Mouse (Mus musculus) forebrain, embryonic 15.5 days (tissue): ENCODE data around the gene Cry2. TPM values are rescaled to one million over a fixed set of nuclear protein-coding genes. Genes with fewer than 3 reads are reported as not detected.

Source experiments
- ATAC-seq: fragments of 200-750 bp; cut with Nextera tagmentation; replicated peaks from 2 replicates; pipeline ENCODE4 v1.8.0; 2017; ENCODE audit warnings: mild to moderate bottlenecking, moderate TSS enrichment, moderate library complexity
- H3K27ac ChIP-seq: fragments of 300-500 bp; sonication (generic); replicated peaks from 2 replicates; pipeline ENCODE4 v1.5.1; 2015; ENCODE audit warnings: mild to moderate bottlenecking, inconsistent platforms
- H3K27me3 ChIP-seq: fragments of 300-500 bp; sonication (generic); 2 replicates; pipeline ENCODE4 v1.6.1; 2015; ENCODE audit warnings: inconsistent platforms
- H3K36me3 ChIP-seq: fragments of 300-500 bp; sonication (generic); 2 replicates; pipeline ENCODE4 v1.6.1; 2015; ENCODE audit warnings: mild to moderate bottlenecking, inconsistent platforms
- H3K4me1 ChIP-seq: fragments of 300-500 bp; sonication (generic); 2 replicates; pipeline ENCODE4 v1.6.1; 2015; ENCODE audit warnings: inconsistent platforms
- H3K4me2 ChIP-seq: fragments of 300-500 bp; sonication (generic); replicated peaks from 2 replicates; pipeline ENCODE4 v1.6.1; 2015; ENCODE audit warnings: mild to moderate bottlenecking, inconsistent platforms
- H3K4me3 ChIP-seq: fragments of 300-500 bp; sonication (generic); 2 replicates; pipeline ENCODE4 v1.5.1; 2015; ENCODE audit warnings: mild to moderate bottlenecking, inconsistent platforms
- H3K9ac ChIP-seq: fragments of 300-500 bp; sonication (generic); replicated peaks from 2 replicates; pipeline ENCODE4 v1.6.1; 2015; ENCODE audit warnings: mild to moderate bottlenecking, inconsistent platforms
- H3K9me3 ChIP-seq: fragments of 300-500 bp; sonication (generic); 2 replicates; pipeline ENCODE4 v1.6.1; 2016; ENCODE audit warnings: inconsistent platforms
- WGBS: fragments of 180-500 bp; shearing (Covaris S2); methylation state at CpG from one replicate; pipeline ENCODE4 v1.1.7; 2015; ENCODE audit warnings: mixed read lengths; 5-methylcytosine and 5-hydroxymethylcytosine counted together
- polyA plus RNA-seq: library from polyadenylated mRNA; unstranded; fragments of >200 nt; fragmentation: Nextera tagmentation; extraction: Ambion mirVana; gene quantifications from 2 replicates; pipeline ENCODE4 v1.2.1, GENCODE M21; 2015

The Cry2 gene
- polyA plus RNA-seq, 1 experiment from 2014 or later: 37.0 TPM

DNA sequence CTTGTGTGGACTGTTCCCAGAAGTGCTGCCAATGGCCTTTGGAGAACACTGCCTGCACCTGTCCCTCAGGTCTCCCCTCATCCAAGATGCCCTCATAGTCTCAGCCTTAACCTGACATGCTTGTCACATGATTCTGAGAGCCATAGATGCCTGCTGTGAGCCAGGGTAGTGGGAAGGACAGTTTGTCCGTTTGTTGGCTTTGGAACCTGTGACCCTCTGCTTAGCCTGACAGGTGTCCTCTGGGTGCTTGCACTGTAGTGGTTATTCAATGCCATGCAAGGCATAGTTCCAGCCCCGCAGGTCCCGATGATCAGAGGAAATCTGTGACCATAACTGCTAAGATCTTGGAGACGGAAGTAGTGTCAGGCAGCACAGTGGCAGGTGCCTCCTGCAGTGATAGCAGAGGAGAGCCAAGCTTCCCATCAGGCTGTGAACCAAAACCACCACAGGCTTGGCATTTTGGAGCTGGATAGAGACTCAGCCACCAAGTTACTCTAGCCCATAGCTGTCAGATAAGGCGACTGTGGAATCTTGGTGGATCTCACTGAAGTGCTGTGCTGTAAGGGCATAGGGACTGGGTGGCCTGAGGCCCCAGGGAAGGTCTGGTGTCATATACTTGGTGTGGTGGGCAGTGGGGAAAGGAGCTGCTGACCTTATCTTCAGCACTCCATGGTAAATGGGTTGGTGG lies 51.8 kb downstream of the Cry2 start, which contains the start of gene 1700029I15Rik:
Gene 1700029I15Rik (plus strand): TSS at position 638 of the 688 bp plus-strand sequence.
- peaks cover 79% of the 10 kb centered on the region for H3K36me3 ChIP-seq
- ATAC-seq: no peak
- H3K9ac ChIP-seq: no peak within 1 kb of the TSS
- WGBS: 83% methylated on average over 5 of the region's 5 CpGs
- H3K27ac ChIP-seq: no peak within 1 kb of the TSS
- H3K4me2 ChIP-seq: no peak within 1 kb of the TSS
- H3K4me3 ChIP-seq: no peak within 1 kb of the TSS
- no peaks in the 10 kb centered on the region for H3K27me3 ChIP-seq
- H3K9me3 ChIP-seq: no peaks in the 10 kb centered on the region
- H3K4me1 ChIP-seq: 0 out of 2 replicates have a peak, but pooled peaks cover 2% of the 10 kb centered on the region

DNA sequence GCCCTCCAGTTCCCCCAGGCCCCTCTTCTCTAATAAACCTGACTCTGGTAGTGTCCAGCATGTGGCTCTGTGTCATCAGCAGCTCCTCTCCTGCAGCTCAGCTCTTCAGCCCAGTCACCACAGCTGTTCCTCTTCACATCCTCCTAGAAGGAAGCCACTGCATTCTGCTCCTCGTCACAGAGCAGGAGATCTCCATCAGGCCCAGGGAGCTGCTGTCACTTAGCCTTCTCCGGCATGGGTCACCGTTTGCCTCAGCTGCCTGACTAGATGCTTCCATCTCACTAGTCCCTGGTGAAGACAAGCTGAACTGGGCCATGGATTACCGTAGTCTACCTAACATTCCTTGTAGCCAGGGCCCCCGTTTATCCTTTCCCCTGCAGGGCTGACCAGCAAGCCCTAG lies 52.7 kb downstream of the Cry2 start:
- ATAC-seq: no peak
- Histone ChIP-seq H3K9me3 (no peaks in the 10 kb centered on the region), H3K9ac (no peak overlapping the region), H3K4me3 (no peak overlapping the region), H3K36me3 (peaks cover 71% of the 10 kb centered on the region), H3K4me1 (peaks cover 3% of the 10 kb centered on the region), H3K27me3 (no peaks in the 10 kb centered on the region), H3K4me2 (no peak overlapping the region), H3K27ac (no peak overlapping the region)
- 87% methylated on average over 5 of the region's 5 CpGs for WGBS

DNA sequence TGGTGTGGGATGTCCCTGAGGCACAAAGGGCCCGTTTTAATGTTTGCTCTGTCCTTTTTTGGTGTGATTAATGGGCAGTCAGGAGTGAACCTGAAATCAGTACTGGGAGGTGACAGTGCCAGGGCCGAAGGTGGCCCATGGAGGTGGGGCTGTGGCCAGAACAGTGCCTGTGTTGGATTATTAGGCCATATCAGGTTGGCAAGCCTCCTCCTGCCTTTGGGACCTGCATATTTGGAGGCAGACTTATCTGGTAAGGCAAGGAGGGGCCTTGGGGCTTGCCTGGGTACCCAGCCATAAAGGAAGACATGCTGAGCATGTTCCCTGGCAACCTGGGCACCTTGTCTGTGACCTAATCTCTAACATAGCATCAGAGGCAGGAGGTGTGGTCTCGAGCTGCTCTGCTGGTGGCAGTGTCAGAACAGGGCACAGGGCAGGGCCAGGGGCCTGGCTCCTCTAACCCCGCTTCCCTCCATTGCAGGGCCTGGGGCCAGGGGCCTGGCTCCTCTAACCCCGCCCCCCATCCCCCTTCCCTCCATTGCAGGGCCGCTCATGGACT lies 53.3 kb downstream of the Cry2 start:
- no peak for ATAC-seq
- H3K9me3 ChIP-seq: no peaks in the 10 kb centered on the region
- H3K4me3 ChIP-seq: no peak overlapping the region
- no peak overlapping the region for H3K27ac ChIP-seq
- H3K27me3 ChIP-seq: no peaks in the 10 kb centered on the region
- H3K4me2 ChIP-seq: no peak overlapping the region
- 83% methylated on average over 6 of the region's 6 CpGs for WGBS
- H3K9ac ChIP-seq: no peak overlapping the region
- H3K36me3 ChIP-seq: peaks cover 65% of the 10 kb centered on the region
- peaks cover 9% of the 10 kb centered on the region for H3K4me1 ChIP-seq

DNA sequence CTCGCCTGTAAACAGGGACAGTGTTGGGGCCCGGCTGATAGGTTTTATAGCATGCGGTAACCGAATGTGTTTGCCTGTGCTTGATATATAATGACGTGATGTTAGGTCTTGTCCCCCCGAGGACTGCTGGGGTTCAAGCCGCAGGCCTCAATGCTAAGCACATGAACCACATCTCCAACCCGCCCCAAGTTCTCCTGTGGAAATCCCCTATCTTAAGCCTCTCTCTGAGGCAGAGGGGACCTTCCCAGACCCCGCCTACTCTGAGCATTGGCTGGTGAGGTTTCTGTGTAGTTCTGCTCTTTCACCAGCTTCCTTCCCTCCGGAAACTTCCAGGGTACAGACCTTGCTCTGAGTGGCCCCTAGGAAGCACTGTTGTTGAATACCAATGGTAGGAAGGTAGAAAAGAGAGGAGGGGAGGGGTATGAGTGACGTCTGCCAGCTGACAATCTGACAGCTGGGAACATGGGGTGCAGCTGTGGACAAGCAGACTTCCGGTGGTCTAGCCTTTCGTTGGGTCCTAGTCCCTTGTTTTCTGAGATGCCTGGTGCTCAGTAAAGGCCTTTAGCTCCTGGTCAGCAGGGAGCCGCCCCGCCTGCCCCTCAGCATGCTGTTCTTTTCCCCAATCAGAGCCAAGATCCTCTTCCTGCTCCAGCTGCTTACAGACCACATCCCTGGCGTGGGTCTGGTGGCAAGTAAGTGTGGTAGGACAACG lies 53.9 kb downstream of the Cry2 start:
- peaks cover 10% of the 10 kb centered on the region for H3K4me1 ChIP-seq
- H3K36me3 ChIP-seq: peaks cover 58% of the 10 kb centered on the region
- H3K4me3 ChIP-seq: no peak overlapping the region
- no peak for ATAC-seq
- H3K27me3 ChIP-seq: no peaks in the 10 kb centered on the region
- H3K9ac ChIP-seq: no peak overlapping the region
- H3K9me3 ChIP-seq: no peaks in the 10 kb centered on the region
- no peak overlapping the region for H3K27ac ChIP-seq
- no peak overlapping the region for H3K4me2 ChIP-seq
- 75% methylated on average over 17 of the region's 17 CpGs for WGBS

DNA sequence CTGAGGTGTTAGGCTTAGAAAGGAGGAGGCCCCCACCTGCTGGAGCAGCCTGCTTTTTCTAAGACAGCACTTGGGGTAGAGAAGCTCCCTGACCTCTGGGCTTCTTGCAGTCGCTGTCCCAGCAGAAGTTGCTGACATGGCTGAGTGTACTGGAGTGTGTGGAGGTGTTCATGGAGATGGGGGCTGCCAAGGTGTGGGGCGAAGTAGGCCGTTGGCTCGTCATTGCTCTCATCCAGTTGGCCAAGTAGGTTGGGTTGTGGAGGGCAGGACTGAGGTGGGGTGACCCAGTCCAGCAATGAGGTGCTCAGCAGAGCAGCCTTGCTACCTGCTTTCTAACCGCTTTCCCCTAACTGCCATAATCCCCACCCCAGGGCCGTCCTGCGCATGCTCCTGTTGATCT lies 56.5 kb downstream of the Cry2 start:
- Histone ChIP-seq H3K27ac (no peak overlapping the region), H3K9ac (no peak overlapping the region), H3K27me3 (no peaks in the 10 kb centered on the region), H3K4me1 (peaks cover 31% of the 10 kb centered on the region), H3K4me2 (no peak overlapping the region), H3K9me3 (no peaks in the 10 kb centered on the region), H3K36me3 (peaks cover 33% of the 10 kb centered on the region), H3K4me3 (no peak overlapping the region)
- no peak for ATAC-seq
- 93% methylated on average over 7 of the region's 7 CpGs for WGBS

DNA sequence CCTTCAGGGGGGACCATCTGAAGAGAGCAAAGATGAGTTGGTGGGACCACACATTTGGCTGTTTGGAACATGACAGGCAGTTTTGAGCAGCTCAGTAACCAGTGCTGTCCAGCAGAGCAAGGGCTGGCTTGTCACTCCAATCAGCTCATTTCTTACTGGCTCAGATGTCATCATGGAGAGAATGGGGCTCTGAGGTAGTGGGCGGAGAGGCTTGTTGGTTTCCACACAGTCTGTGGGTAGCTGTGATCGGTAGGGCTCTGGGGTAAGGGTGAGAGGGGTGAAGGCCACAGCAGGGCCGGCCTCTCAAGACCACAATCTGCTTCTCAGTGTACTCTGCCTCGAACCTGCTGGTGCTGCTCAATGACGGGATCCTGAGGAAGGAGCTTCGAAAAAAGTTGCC lies 57.5 kb downstream of the Cry2 start:
- Histone ChIP-seq H3K36me3 (peaks cover 23% of the 10 kb centered on the region), H3K27me3 (no peaks in the 10 kb centered on the region), H3K9ac (0 out of 2 replicates have a peak overlapping the region, but pooled peaks have one; percentile 67), H3K4me1 (peaks cover 42% of the 10 kb centered on the region), H3K27ac (no peak overlapping the region), H3K9me3 (no peaks in the 10 kb centered on the region), H3K4me3 (peak overlapping the region; percentile 76), H3K4me2 (peak overlapping the region; percentile 90)
- 80% methylated on average over 6 of the region's 6 CpGs for WGBS
- ATAC-seq: no peak

DNA sequence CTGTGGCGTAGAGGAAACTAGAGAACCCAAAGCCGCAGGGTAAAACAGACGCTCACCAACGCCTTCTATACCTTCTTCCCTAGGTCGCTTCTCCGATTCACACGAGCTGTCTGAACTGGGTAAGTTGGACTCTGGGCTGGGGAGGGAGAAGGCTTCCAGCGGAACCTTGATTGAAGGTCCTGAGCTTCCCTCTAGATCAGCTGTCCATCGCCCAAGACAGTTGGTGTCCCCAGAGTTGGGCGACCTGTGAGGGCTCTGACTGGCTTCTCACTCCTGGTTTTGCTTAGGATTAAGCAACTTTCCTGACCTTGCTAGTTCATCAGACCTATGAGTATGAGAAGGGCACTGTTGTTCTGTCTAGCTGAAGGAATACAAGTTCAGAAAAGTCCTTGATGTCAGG lies 58.1 kb downstream of the Cry2 start:
- WGBS: 13% methylated on average over 10 of the region's 10 CpGs
- H3K4me3 ChIP-seq: peak overlapping the region; percentile 76
- peaks cover 47% of the 10 kb centered on the region for H3K4me1 ChIP-seq
- peaks cover 18% of the 10 kb centered on the region for H3K36me3 ChIP-seq
- no peak; the same call in 1 of the 2 replicates for ATAC-seq
- H3K27ac ChIP-seq: peak overlapping the region; percentile 86
- peak overlapping the region; percentile 67 for H3K9ac ChIP-seq
- H3K4me2 ChIP-seq: peak overlapping the region; percentile 90
- H3K9me3 ChIP-seq: no peaks in the 10 kb centered on the region
- no peaks in the 10 kb centered on the region for H3K27me3 ChIP-seq

DNA sequence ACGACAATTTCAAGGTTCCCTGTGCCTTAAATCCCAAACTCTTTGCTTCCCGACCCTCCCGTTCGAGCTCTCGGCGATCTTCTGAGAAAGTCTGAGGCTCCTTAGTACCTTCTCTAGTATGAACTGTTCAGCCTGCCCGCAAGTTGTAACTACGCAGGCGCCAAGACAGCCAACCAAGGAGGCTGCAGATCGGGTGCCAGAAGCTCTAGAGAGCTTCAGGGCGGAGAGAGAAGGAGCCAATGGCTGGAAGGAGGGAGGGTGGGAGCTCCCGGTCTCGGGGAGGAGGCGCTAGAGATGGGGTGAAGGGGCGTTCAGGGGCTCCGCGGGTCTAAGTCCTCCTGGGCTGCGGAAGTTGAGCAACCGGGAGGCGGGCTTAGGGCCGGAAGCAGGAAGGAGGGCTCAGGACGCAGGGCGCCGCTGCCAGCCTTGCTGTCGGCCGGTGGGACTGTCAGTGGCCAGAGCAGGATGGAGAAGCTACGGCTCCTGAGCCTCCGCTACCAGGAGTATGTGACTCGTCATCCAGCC lies 58.7 kb downstream of the Cry2 start:
- Histone ChIP-seq H3K4me1 (peaks cover 53% of the 10 kb centered on the region), H3K4me3 (peak overlapping the region; percentile 76), H3K27ac (peak overlapping the region; percentile 86), H3K9ac (peak overlapping the region; percentile 67), H3K27me3 (peaks cover under 1% of the 10 kb centered on the region; the same call in 1 of the 2 replicates), H3K9me3 (no peaks in the 10 kb centered on the region), H3K4me2 (peak overlapping the region; percentile 90), H3K36me3 (peaks cover 16% of the 10 kb centered on the region)
- peak; percentile 94 for ATAC-seq
- 0% methylated on average over 29 of the region's 29 CpGs for WGBS

DNA sequence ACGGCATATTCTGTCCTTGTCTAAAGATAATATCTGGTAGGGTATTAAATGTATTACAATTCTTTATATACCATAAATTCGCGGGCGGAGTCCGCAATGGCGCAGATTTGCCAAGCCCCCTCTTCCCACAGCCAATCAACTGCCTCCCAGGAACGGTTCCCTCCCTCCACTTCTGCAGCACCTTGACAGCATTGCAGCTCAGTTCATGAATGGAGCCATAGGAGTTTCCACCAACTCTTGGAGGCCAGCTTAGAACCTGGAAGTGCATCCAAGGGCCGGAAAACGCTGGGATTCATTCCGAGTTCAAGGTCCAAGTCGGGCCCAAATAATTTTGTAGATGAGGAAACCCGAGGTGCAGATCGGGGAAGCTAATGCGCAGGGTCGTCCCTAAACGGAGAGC lies 59.3 kb downstream of the Cry2 start, which contains the start of the genes Pex16 and Large2:
Gene Pex16 (plus strand): TSS at position 163 of the 400 bp plus-strand sequence.
Gene Large2 (minus strand): TSS at position 356 of the 400 bp plus-strand sequence.
- 5% methylated on average over 16 of the region's 16 CpGs for WGBS
- Histone ChIP-seq H3K27ac (peak within 1 kb of the TSS; percentile 86), H3K9me3 (no peaks in the 10 kb centered on the region), H3K9ac (peak within 1 kb of the TSS; percentile 67), H3K4me2 (peak within 1 kb of the TSS; percentile 90), H3K36me3 (peaks cover 15% of the 10 kb centered on the region), H3K4me3 (peak within 1 kb of the TSS; percentile 76), H3K27me3 (peaks cover 7% of the 10 kb centered on the region; the same call in 1 of the 2 replicates), H3K4me1 (peaks cover 54% of the 10 kb centered on the region)
- ATAC-seq: peak; percentile 47

DNA sequence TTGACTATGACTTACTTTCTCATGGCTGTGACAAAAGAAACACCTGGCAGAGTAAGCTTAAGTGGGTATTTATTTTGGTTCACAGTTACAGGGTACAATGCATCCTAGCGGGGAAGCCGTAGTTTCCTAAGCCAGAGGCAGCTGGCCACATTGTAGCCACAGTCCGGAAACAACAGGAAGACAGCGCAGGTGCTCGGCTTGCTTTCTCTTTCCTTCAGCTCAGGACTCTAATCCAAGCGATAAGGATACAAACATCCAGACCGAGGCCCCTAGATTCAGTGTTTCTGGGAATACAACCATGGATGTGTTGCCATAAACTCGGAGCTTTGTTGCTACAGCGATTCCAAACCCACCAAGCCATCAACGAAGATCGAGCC lies 60.4 kb downstream of the Cry2 start:
- H3K9me3 ChIP-seq: no peaks in the 10 kb centered on the region
- H3K4me1 ChIP-seq: peaks cover 54% of the 10 kb centered on the region
- no peak overlapping the region for H3K4me2 ChIP-seq
- peaks cover 4% of the 10 kb centered on the region; the same call in 1 of the 2 replicates for H3K36me3 ChIP-seq
- H3K4me3 ChIP-seq: no peak overlapping the region
- peaks cover 11% of the 10 kb centered on the region; the same call in 1 of the 2 replicates for H3K27me3 ChIP-seq
- 61% methylated on average over 11 of the region's 11 CpGs for WGBS
- ATAC-seq: no peak
- H3K27ac ChIP-seq: peak overlapping the region; percentile 17; the same call in 1 of the 2 replicates
- no peak overlapping the region for H3K9ac ChIP-seq

DNA sequence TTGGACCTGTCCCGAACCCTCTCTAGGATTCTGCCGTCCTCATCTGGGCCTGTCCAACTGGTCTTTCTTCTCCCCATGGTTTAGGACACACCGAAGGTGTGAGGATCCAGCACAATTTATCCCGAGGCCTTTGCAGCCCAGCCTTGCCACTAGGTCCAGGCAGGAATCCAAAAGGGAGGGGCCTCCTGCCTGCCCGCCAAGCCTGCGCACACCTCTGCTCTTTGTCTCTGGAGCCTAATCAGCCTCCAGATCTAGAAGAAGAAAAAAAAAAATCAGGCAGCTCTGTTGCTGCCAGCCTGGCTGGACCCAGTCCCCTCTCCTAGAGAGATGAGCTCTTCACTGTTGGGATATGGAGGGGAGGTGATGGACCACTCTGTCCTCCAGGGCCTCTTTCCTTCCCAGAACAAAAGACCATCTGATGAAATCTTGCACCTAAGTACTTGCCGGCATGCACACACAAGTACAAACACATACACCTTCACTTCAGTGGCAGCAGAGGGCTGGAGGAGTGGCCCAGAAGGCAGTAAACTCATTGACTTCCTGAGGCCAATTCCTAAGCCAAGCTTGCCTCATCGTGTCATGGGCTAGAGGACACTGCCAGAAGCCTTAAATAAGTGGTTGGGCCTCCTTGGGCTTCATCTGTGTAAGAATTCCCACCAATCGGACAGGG lies 60.9 kb downstream of the Cry2 start:
- no peaks in the 10 kb centered on the region for H3K36me3 ChIP-seq
- ATAC-seq: no peak
- peak overlapping the region; percentile 17; the same call in 1 of the 2 replicates for H3K27ac ChIP-seq
- H3K4me2 ChIP-seq: no peak overlapping the region
- 18% methylated on average over 9 of the region's 9 CpGs for WGBS
- peaks cover 54% of the 10 kb centered on the region for H3K4me1 ChIP-seq
- no peak overlapping the region for H3K4me3 ChIP-seq
- H3K27me3 ChIP-seq: peaks cover 11% of the 10 kb centered on the region; the same call in 1 of the 2 replicates
- no peaks in the 10 kb centered on the region for H3K9me3 ChIP-seq
- no peak overlapping the region for H3K9ac ChIP-seq
